Mouse (Mus musculus) heart, adult 8-10 months (tissue): ENCODE measurements around the gene C87436. TPM values are rescaled to one million over a fixed set of nuclear protein-coding genes. Genes with fewer than 3 reads are reported as not detected.

Source experiments
- DNase-seq: peaks from one replicate; pipeline ENCODE4 v3.0.0; 2022; ENCODE audit warnings: low spot score
- total RNA-seq, 4 experiments: library from RNA; stranded (reverse); gene quantifications; 2 replicates each; pipeline ENCODE4 v1.2.4; 2022

The C87436 gene
- total RNA-seq, 4 experiments from 2014 or later = 9.6 to 11.6 (median 10.0) TPM

- no peak for DNase-seq
These were observed 71.7 kb downstream of the C87436 start for GRCm38 (mm10) chr6:86509866-86510200.

DNA sequence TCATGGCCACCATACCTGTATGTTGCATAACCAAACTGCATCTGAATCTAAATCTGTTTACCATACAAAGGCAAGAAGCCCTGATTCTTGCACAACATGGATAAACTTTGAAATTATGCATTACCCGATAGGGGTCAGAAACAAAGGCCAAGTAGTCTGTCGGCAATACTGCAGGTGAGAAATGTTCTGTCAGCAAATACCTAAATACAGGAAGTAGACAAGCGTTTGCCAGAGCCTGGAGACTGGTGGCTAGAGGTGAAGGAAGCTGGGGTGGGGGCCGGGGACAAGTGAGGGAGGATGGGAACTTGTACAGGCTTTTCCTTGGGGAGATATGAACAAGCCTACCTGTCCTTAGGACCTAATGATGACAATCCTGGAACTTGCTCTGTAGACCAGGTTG is 72.8 kb downstream of the C87436 start:
- DNase-seq = no peak

- DNase-seq = no peak
These were observed 75.1 kb downstream of the C87436 start for GRCm38 (mm10) chr6:86513296-86513695.

DNA sequence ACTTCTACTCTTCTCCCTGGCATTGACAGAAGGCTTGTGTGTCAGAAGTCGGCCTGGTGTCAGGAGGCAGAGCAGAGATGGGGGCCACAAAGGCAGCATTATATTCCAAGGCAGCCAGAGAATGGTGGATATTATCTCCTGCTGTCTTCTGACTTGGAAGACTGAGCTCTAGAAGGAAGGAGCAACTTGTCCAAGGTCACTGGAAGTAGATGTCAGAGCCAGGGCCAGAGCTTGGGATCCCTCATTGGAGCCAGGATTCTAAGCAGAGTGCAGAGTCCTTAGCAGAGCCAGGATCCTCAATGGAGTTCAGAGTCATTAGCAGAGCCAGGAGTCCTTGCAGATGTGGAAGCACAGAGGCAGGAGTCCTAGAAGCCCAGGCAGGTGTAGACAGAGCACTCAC is 77.8 kb downstream of the C87436 start:
- DNase-seq = peak; percentile 68

- DNase-seq = no peak
These were observed 81.7 kb downstream of the C87436 start for GRCm38 (mm10) chr6:86519767-86520345.

DNA sequence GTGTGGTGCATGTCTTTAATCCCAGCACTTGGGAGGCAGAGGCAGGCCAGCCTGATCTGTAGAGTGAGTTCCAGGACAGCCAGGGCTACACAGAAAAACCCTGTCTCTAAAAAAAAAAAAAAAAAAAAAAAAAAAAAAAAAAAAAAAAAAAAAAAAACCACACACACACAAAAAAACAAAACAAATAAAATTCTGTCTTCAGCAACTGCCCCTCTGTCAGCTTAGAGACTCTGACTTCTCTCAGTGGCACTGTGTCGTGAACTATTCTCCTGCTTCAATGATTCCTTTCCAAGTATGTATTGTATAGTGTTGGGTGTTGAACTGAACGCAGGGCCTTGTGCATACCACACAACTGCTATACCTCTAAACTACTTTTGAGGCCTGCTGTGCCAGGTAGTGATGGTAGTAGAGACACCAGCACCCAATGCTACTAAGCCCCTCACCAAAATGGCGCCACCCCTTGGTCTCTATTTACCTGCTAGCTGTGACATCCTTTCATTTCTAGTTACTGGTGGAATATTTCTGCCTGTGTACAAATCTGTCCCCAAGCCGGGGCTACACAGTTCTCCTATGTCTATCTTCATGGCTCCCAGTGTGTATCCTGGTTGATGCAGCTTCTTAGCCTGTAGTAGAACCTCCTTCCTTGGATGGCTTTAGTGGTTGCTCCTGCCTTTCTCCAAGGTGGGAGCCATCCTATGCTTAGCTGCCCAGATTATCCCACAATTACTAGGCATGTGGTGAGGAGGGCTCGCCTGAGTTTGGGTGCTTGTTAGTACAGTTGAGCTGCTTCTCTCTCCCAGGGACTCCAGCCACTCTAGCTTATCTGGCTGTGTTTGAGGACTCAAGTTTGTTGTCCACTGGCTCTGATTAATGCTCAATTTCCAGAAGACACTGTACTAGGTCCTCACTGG is 84.1 kb downstream of the C87436 start:
- DNase-seq = no peak

Other genes with a start within 250 kb of the C87436 start
- 1 to 10 TPM; 1.3 to 2.7 (median 1.4) TPM for gene Tgfa, start 243.2 kb upstream of the C87436 start, total RNA-seq
- gene Fam136a, start 72.7 kb upstream of the C87436 start, total RNA-seq = 10 to 100 TPM; 24.7 to 28.7 (median 25.4) TPM
- gene Snrpg, start 67.1 kb upstream of the C87436 start, total RNA-seq = 10 to 100 TPM; 37.0 to 60.8 (median 40.2) TPM
- gene Pcyox1, start 41.2 kb upstream of the C87436 start, total RNA-seq = 10 to 100 TPM; 68.7 to 96.5 (median 89.3) TPM
- gene Tia1, start 34.2 kb upstream of the C87436 start, total RNA-seq = 10 to 100 TPM; 16.3 to 20.2 (median 17.6) TPM
- gene Gm44790, start 11.7 kb upstream of the C87436 start, total RNA-seq = 1 to 10 TPM in 1 of 4 experiments, under 1 TPM in 1, not detected in 2; 0.47 to 3.2 TPM
- gene Pcbp1, start 87.9 kb downstream of the C87436 start, total RNA-seq = 100 to 1,000 TPM; 157 to 166 (median 162) TPM
- not detected for gene Asprv1, start 189.8 kb downstream of the C87436 start, total RNA-seq
- gene Mxd1, start 230.8 kb downstream of the C87436 start, total RNA-seq = 1 to 10 TPM; 6.1 to 8.7 (median 7.2) TPM
- gene Snrnp27, start 246.1 kb downstream of the C87436 start, total RNA-seq = 10 to 100 TPM; 45.1 to 58.5 (median 53.4) TPM